Mouse (Mus musculus) ovary, postnatal 10 days (tissue): ENCODE data around the gene Tapbpl.

Source experiments
- DNase-seq: peaks from one replicate; pipeline ENCODE4 v3.0.0; 2022; ENCODE audit warnings: low spot score

The Tapbpl gene

DNA sequence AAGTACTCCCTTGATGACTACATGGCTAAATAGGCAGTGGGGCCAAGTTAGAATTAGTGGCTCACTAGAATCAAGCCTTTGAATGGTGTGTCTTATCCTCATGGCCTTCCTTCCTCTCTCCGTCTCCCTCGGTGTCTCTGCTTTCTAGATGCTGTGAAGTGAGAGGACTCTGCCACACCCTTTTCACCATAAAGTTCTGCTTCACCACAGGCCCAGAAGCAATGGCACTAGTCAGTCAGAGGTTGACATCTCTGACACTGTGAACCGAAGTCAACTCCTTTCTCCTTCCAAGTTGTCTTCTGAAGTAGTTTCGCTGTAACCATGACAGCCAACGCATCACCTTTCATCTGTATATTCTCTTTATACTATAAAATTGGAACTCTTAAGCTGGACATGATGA is 7.9 kb upstream of the Tapbpl start:
- no peak for DNase-seq

DNA sequence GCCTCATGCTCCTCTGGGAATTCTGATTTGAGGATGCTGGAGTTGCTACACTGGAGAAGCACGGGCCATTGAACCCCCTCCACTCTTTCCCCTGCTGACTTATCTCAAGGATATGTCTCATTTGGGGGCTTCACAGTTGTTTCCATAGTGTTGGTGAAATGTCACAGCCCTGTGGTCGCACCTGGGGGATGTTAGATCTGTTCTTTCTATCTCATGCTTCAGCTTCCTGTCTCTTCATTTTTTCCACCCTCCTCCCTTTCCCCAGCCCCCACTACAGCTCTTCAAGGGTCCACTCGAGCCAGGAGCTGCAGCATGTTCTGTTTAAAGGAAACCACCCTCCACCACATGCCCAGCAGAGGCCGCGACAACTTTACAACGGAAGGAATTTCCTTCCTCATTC is 6.7 kb upstream of the Tapbpl start:
- no peak for DNase-seq

DNA sequence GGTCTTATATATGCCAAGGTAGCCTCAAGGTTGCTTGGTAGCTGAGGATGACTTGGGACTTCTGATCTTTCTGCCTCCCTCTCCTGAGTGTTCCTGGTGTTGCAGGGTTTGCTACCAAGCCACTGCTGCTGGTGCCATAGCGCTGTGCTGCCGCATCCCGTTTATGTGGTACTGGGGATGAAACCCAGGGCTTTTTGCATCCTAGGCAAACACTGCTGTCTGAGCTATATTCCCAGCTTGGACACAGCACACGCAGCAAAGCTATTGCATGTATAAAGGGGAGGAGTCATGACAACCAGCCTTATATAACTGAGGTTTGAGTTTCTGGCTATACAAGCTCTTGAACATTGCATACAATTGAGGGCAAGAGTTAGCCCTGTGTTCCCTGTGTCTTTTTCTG is 5.8 kb upstream of the Tapbpl start:
- no peak for DNase-seq

DNA sequence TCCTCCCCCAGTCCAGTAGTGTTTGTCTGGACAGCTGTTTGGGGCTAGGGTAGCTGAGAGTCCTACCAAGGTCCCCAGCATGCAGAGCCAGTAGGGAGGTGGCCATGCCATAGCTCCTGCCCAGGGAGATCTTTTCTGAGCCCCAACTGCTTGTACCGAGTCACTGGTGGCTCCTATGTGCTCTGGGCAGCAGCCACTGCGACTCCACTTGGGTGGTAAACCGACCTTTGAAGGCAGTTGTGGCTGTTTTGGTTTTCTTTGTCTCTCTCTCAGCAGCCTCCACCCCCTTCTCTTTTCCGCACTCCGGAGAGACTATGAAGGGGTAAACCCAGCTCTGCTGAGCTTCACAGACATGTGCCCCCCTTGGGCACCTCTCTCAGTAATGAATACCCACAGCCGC is 5.1 kb upstream of the Tapbpl start, which contains the start of gene Cd27:
Gene Cd27, minus strand, starts transcription at position 229 of the 400 bp plus-strand sequence.
- no peak for DNase-seq

DNA sequence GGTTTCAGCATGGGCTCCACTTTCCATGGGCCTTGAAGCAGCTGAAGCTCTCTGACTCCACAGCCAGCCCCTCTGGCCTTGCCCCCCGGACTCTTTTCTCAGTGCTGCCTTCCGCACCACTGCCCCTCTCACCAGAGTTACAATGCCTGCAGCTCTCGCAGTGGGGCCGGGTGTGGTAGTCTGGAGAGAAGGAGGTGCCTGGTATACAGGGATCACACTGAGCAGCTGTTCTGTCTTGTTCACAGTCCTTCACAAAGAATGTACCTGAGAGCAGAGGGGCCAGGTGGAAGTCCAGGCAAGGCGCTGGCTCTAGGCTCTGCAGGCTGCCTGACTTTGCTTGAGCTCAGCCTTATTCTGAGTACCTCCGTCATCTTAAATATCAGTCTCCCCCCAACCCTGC is 4.7 kb upstream of the Tapbpl start:
- DNase-seq, result no peak

DNA sequence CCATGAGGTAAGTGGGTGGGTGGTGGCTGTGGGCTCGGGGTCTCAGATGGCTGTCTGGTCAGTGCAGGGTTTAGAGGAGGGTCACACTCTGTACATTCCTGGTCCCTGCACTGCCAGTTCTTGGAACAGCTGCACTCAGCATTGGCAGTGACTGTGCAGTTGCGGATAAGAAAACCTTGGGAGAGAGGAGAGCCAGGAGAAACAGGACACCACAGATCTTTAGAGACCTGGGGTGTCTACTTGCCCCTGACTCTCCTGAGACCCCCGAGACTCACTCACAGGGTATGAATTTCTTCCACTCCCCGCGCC is 2.8 kb upstream of the Tapbpl start:
- no peak for DNase-seq

DNA sequence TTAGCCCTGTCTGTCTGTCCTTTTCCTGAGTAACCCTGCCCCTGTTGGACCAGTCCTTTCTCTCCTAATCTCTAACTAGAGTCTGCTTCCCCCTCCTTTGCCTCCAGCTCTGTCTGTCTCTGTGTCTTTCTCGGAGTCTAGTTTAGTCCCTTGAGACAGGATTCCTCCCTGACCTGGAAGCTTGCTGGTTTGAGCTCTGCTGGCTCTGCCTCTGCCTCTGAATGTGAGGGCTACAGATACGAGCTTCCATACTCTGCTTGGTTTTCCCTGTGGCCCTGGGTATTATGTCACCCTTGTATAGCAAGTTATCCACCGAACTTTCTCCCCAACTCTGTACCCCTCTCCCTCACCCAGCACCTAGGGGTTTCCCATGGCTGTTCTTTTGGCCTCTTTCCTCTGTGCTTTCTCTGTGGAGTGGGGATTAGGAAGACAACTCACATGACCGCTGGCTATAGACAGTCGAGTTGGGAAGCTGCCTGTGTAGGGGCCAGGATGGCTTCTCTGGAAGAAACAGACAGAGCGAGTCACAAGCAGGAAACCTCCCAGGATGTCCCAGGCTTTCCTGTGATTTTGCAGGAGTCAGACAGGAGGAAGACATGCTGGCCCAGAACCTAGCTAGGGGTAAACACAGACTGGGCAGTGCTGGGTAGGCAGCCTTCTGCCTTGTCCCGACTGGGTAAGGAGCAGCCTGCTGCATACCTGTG is 2.3 kb upstream of the Tapbpl start:
- no peak for DNase-seq

DNA sequence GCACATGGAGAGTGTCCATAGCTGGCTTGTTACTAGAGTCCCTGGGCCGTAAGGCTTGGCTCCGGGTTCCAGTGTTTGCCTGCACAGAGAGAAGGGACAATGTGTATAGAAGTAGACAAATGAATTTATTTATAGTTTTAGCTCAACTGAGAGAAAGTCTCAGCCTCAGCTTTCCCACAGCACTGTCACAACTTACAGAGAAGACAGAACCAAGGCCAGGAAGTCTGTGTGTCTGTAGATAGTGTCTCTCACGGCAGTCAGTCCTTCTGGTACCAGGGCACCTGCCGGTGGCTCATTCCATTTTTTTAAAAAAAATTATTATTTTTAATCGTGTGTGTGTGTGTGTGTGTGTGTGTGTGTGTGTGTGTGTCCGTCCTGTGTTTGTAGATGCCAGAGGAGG is 856 bp upstream of the Tapbpl start:
- DNase-seq, result no peak

DNA sequence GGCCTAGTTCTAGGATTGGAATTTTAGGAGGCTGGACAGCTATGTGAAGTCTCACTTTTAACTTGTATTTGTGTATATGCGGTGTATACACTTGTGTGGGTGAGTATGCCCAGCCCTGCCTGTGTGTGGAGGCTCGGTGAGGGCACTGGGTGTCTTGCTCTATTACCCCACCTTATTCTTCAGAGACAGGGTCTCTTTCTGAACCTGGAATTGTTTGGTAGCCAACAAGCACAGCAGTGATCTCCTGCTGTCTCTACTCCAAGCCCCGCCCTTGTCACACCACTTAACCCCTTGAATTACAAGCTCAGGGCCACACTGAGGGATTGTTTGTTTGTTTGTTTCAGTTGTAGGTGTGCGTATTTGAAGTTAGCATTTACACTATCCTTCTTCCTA is 381 bp upstream of the Tapbpl start:
- DNase-seq, result no peak

DNA sequence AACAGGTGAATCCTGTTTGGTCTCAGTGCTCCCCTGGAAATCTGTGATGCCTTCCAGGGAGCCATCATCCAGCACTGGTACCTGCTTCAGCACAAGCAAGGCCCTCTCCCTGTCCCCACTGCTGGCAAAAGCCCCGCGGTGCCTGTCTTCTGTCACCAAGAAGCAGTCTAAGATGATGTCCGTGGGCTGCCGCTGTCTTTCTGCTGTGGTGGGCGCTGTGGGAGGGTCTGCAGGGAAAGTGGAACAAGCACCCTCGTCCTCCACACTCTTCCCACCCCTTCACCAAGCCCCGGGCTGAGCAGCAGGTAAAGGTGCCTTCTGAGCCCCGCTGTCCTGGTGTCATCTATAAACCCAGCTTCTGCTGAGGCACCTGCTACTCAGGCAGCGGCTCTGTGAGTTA is 1.1 kb downstream of the Tapbpl start:
- DNase-seq, result no peak

DNA sequence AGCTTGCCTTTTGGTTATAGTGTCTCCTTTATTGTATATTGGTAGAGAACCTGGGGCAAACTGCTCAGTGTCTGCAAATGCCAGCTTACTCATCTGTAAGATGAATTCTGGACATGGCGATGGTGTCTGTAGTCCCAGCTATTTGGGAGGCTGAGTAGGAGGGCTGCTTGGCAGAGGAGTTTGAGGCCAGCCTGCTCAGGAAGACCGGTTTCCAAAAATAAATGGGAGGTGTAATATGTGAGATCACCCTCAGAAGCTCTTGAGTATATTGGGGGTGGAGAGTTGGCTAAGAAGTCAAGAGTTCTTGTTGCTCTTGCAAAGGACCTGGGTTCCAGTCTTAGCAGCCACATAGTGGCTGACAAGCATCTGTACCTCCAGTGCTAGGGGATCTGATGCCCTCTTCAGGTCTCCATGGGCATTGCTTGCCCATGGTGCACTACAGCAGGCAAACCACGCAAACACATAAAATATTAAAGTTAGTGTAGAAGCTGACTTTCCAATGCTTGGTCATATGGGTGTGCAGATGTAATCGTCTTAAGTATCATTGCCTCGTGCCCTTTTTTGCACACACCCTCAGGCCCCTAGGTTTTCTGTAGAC is 6.0 kb downstream of the Tapbpl start:
- no peak for DNase-seq

DNA sequence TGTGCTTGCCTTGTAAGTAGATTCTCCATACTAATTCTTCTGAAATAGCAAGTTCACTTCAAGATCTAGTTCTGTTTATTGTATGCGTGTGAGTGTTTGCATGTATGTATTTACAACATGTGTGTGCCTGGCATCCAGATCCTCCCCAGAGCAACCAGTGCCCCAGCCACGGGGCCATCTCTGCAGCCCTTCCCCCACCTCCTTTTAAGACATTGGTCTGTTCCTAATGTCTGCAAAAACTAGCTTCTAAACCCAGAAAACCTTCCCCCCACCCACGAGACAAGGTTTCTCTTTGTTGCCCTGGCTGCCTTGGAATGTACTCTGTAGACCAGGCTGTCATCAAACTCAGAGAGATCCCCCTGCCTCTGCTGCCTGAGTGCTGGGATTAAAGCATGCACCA is 9.1 kb downstream of the Tapbpl start:
- no peak for DNase-seq

DNA sequence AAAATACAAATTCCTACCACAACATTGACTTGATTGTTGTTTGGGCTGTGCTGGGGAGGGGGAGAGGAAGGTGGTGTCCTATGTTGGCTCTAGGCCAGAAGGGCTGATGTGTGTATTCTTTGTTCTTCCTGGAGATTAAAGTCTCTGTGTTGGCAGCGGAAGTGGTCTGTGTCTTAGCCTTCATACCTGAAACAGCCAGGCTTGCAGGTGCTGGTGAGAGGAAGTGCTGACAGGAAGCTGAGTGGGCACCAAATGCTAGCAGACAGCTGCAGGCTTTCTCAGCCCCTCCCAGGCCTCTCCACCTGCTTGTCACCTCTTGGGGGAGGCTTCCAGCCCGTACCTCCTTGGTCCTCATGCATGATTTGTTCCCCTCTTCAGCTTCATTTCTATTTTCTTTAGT is 9.5 kb downstream of the Tapbpl start:
- no peak for DNase-seq

DNA sequence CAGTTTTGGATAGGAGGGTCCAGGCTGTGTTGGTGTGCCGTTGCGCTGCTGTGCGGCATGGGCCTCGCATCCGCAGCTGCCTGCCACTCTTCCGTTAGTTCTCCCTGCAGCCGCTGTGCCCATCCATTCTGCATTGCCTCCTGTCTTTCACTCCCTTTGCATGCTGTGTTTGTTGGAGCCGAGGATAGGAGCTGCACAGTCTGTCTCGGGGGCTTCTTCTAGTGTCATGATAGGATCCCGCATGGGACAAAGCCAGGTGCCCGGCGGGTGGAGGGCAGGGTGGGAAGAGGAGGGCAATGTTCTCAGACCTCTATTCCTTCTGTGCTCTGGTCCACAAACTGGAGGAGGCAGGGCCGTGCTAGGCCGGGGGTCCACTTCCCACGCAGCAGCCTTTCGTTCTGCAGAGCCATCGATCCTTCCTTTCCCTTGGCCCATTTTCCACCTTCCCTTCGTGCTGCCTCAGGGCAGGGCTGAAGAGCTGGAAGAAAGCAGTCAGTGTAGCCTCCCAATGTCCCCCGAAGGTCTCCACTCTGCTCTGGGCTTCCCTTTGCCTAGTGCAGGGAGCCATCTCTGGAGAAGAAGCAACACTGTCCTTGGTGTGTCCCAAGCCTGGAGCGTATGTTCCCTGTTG is 10.4 kb downstream of the Tapbpl start:
- no peak for DNase-seq

DNA sequence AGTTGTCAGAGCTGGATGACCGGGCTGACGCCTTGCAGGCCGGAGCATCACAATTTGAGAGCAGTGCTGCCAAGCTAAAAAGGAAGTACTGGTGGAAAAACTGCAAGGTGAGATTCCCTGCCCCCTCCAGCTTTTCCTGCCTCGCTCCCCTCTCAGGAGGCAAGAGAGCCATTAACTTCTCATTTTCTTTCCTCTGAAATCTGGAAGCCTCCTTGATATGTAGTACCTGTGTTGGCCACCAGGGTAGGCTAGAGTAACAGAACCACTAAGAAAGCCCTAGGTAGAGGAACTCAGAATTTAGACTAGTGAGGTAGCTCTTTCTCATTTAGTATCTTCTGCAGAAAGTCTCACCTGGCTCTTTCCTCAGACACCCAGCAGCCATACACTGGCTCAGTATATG is 12.7 kb downstream of the Tapbpl start:
- DNase-seq, result no peak

DNA sequence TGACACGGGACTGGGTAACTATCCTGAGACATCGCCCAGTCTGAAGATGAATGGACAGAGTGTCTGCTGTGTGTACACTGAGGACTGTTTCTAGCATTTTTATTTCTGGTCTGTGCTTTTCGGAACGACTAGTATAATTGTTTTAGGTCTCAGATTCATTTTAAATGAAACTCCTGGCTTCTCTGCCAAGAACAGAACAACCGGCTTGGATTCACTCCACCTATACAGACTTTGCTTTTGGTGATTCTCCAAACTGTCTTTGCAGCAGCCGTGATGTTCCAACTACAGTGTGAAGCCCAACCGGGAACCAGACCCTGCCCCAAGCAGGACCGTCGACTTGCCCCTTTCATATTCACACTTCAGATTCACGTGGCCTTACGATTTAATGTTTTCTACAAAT is 13.8 kb downstream of the Tapbpl start:
- DNase-seq, result no peak

DNA sequence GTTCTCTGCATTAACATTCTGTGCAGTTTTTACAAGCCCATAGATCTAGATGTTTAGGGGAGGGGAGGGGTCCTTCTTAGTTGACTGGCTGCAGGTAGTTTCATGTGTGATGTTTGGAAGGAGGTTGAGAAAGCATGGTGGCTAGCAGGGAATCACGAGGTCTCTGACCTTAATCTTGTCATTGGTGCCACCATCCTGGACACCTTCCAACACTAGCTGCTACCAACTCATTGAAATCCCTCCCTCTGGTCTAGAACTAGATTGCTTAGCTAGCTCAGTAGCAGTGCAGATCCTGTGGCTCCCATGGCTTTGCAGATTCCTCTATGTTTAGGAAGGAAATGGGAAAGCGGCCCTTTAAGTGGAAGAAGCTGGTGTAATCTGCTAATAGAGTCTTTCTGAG is 14.8 kb downstream of the Tapbpl start:
- DNase-seq, result no peak

DNA sequence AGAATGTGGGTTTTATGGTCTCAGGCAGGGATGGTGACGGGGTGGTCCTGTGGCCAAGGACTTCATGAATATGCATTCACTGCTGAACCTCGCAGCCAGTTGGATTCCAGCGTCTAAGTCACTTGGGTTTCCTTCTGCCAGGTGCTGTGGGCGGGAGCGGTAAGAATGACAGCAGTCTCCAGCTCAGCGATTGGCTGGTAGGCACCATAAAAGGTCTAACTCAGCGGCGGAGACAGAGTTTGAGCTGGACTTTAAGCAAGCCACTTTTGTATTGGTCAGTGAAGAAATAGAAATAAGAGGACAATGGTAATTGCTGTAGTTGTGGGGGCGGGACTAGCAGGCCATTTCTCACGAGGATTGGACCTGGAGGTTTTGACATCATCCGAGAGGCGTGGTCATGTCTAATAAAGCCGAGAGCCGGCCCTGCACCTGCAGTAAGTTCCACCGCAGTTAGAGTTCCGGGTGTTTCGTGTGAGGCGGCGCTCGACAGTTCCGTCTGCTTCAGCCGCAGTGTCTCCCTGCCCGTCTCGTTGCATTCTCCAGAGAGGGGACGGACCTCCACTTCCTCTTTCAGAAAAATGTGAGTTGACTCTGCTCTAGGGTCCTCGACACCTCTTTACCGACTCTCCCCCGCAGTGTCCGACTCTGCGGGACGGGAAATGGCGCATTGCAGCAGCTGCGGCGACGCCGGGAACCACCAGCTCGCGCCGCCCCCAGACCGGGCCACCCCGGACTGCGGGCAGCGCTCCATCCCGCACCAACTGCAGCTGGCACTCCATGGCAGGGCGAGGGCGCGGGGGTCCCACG is 16.3 kb downstream of the Tapbpl start, which contains the start of gene Vamp1:
Gene Vamp1, plus strand, starts transcription at position 404 of the 807 bp plus-strand sequence.
- peak; percentile 71 for DNase-seq

DNA sequence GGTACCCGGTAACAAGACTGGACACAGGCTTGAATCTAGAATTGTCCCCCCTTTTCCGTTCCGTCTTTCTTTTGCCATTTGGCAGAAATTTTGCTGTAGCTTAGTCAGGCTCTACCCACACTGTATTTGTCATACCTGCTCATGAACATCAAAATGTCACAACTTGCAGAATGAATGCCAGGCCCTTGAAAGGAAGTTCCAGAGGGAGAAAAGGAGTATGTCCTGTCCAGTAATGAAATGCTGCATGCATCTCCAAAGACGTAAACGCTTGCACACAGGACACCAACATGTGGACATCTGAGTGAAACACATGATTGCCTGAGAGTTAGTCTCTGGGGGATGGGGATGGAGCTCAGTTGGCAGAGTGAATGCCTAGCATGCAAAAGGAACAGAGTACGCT is 17.9 kb downstream of the Tapbpl start:
- no peak for DNase-seq

DNA sequence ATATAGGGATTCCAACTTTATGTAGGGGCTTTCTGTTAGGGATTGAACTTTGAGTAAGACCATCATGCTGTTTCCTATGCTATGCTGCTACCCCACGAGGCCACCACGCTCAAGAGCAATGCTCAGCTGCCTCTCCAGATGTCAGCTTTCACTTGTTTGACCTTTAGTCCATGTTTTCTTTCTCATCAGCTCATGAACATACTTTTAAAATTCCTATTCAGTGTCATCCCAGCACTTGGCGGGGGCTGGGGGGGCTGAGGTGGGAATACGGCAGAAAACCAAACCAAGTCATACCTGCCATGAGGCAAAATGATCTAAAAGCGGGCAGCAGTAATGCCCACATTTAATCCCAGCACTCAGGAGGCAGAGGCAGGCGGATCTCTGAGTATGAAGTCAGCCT is 18.5 kb downstream of the Tapbpl start:
- no peak for DNase-seq

DNA sequence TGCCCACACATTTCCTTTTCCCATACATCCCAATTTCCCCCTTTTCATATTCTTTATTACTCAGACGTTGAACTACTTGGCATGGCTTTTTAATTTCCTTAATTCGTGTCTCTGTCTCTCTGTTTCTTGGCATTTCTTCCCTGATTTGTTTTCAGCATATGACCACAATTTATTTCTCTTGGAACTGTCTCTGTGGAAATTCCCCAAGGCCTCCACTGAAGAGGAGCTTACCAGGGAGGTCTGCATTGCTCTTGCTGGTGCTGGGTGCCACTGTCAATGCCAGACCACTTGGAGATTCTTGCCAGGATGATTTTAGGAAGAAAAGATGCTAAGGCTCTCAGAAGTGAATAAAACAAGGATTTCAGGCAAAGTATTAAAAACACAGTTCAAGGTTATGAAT is 19.0 kb downstream of the Tapbpl start:
- no peak for DNase-seq

DNA sequence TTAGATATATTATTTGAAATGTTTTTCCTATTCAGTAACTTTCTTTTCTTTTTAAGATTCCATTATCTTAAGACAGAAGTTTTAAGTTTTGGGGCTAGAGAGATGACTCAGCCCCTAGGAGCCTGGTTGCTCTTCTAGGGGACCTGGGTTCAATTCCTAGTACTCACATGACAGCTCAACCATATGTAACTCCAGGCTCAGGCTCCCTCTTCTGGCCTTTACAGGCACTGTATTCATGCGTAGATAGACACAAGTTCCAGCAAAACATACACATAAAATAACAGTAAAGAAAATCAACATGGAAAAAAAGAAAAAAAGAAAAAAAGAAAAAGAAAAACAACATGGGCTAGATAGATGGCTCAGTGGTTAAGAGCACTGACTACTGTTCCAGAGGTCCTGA is 21.2 kb downstream of the Tapbpl start:
- no peak for DNase-seq

DNA sequence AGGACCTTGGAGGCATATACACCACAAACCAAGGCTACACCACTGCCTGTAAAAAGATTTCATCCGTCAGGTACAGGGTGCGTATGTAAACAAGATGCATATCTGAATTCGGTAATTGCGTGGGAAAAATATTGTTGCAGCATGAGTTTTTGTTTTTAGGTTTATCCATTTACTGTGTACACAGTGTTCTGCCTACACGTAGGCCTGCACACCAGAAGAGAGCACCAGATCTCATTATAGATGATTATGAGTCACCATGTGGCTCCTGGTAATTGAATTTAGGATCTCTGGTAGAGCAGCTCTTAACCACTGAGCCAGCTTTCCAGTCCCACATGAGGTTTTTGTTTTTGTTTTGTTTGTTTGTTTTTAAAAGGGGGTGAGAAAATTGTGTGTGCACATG is 34.5 kb downstream of the Tapbpl start:
- DNase-seq, result no peak
